Mouse (Mus musculus) megakaryocyte, embryonic 14.5 days (primary cell): ENCODE results near the gene Cyp46a1. TPM values are rescaled to one million over a fixed set of nuclear protein-coding genes. Genes with fewer than 3 reads are reported as not detected.

ENCODE experiments used
- H3K27me3 ChIP-seq: replicated peaks from 2 replicates; pipeline ENCODE3; 2012; ENCODE audit warnings: inconsistent platforms
- H3K36me3 ChIP-seq: replicated peaks from 2 replicates; pipeline ENCODE3; 2012; ENCODE audit warnings: low read length, inconsistent platforms, mixed read lengths
- H3K4me1 ChIP-seq: 2 replicates; pipeline ENCODE4 v1.6.1; 2012; ENCODE audit warnings: inconsistent platforms
- H3K4me3 ChIP-seq: replicated peaks from 2 replicates; pipeline ENCODE3; 2012; ENCODE audit warnings: moderate library complexity, mild to moderate bottlenecking, inconsistent platforms
- H3K9me3 ChIP-seq: 2 replicates; pipeline ENCODE4 v1.6.1; 2012; ENCODE audit warnings: inconsistent platforms
- FLI1 ChIP-seq: IDR thresholded peaks from 2 replicates; pipeline ENCODE4 v1.6.1; 2012; ENCODE audit warnings: low read length, inconsistent platforms, mixed read lengths
- GATA1 ChIP-seq: IDR thresholded peaks from 3 replicates; pipeline ENCODE4 v1.6.1; 2012; ENCODE audit warnings: mixed read lengths, low read length, inconsistent platforms, borderline replicate concordance
- polyA plus RNA-seq: library from polyadenylated mRNA; stranded (reverse); fragments of >175 nt; gene quantifications from 2 replicates; pipeline ENCODE4 v1.2.3, GENCODE M21; 2012; ENCODE audit warnings: low replicate concordance; ENCODE audit not compliant: insufficient read depth

The Cyp46a1 gene
- polyA plus RNA-seq, 1 experiment, result 0.34 TPM

- Histone ChIP-seq H3K4me1 (peaks cover 5% of the 10 kb centered on the region; the same call in 1 of the 2 replicates), H3K27me3 (peaks cover 73% of the 10 kb centered on the region), H3K36me3 (no peaks in the 10 kb centered on the region), H3K4me3 (no peak overlapping the region), H3K9me3 (no peaks in the 10 kb centered on the region)
- TF ChIP-seq FLI1, result no peak
- no peak for TF ChIP-seq GATA1
These were observed 37.2 kb downstream of the Cyp46a1 start for GRCm38 (mm10) chr12:108371429-108371765.

- peaks cover 76% of the 10 kb centered on the region for H3K27me3 ChIP-seq
- no peak overlapping the region for H3K4me3 ChIP-seq
- no peak for TF ChIP-seq GATA1
- no peak for TF ChIP-seq FLI1
- no peaks in the 10 kb centered on the region for H3K9me3 ChIP-seq
- H3K4me1 ChIP-seq, result peaks cover 5% of the 10 kb centered on the region; the same call in 1 of the 2 replicates
- no peaks in the 10 kb centered on the region for H3K36me3 ChIP-seq
These were observed 38.1 kb downstream of the Cyp46a1 start for GRCm38 (mm10) chr12:108372241-108372640.

GRCm38 (mm10) chr12:108373611-108374010 is 39.4 kb downstream of the Cyp46a1 start:
- no peak overlapping the region for H3K4me3 ChIP-seq
- peaks cover 5% of the 10 kb centered on the region; the same call in 1 of the 2 replicates for H3K4me1 ChIP-seq
- TF ChIP-seq FLI1, result no peak
- no peak for TF ChIP-seq GATA1
- no peaks in the 10 kb centered on the region for H3K36me3 ChIP-seq
- peaks cover 70% of the 10 kb centered on the region for H3K27me3 ChIP-seq
- no peaks in the 10 kb centered on the region for H3K9me3 ChIP-seq

- Histone ChIP-seq H3K4me3 (no peak overlapping the region), H3K4me1 (peaks cover 5% of the 10 kb centered on the region; the same call in 1 of the 2 replicates), H3K36me3 (no peaks in the 10 kb centered on the region), H3K27me3 (peaks cover 67% of the 10 kb centered on the region), H3K9me3 (no peaks in the 10 kb centered on the region)
- TF ChIP-seq GATA1, result no peak
- no peak for TF ChIP-seq FLI1
These were observed 40.5 kb downstream of the Cyp46a1 start for GRCm38 (mm10) chr12:108374689-108375088.

GRCm38 (mm10) chr12:108378379-108379133 is 44.4 kb downstream of the Cyp46a1 start:
- TF ChIP-seq GATA1, result no peak
- H3K36me3 ChIP-seq, result no peaks in the 10 kb centered on the region
- H3K4me3 ChIP-seq, result no peak overlapping the region
- H3K4me1 ChIP-seq, result no peaks in the 10 kb centered on the region
- peaks cover 46% of the 10 kb centered on the region for H3K27me3 ChIP-seq
- H3K9me3 ChIP-seq, result no peaks in the 10 kb centered on the region

- no peaks in the 10 kb centered on the region for H3K4me1 ChIP-seq
- TF ChIP-seq GATA1, result no peak
- TF ChIP-seq FLI1, result no peak
- no peak overlapping the region for H3K4me3 ChIP-seq
- no peaks in the 10 kb centered on the region for H3K36me3 ChIP-seq
- no peaks in the 10 kb centered on the region for H3K9me3 ChIP-seq
- peaks cover 66% of the 10 kb centered on the region for H3K27me3 ChIP-seq
These were observed 52.5 kb downstream of the Cyp46a1 start for GRCm38 (mm10) chr12:108386476-108387232.

GRCm38 (mm10) chr12:108389718-108390117 is 55.5 kb downstream of the Cyp46a1 start:
- H3K9me3 ChIP-seq, result no peaks in the 10 kb centered on the region
- H3K36me3 ChIP-seq, result no peaks in the 10 kb centered on the region
- TF ChIP-seq FLI1 (no peak), GATA1 (no peak)
- H3K4me3 ChIP-seq, result no peak overlapping the region
- no peaks in the 10 kb centered on the region for H3K4me1 ChIP-seq
- peaks cover 72% of the 10 kb centered on the region for H3K27me3 ChIP-seq

- Histone ChIP-seq H3K27me3 (peaks cover 70% of the 10 kb centered on the region), H3K4me1 (no peaks in the 10 kb centered on the region), H3K4me3 (no peak overlapping the region), H3K9me3 (no peaks in the 10 kb centered on the region), H3K36me3 (no peaks in the 10 kb centered on the region)
- TF ChIP-seq GATA1 (no peak), FLI1 (no peak)
These were observed 58.3 kb downstream of the Cyp46a1 start for GRCm38 (mm10) chr12:108392254-108393044.

GRCm38 (mm10) chr12:108393082-108393481 is 58.9 kb downstream of the Cyp46a1 start:
- no peak for TF ChIP-seq GATA1
- TF ChIP-seq FLI1, result no peak
- H3K4me1 ChIP-seq, result no peaks in the 10 kb centered on the region
- H3K4me3 ChIP-seq, result no peak overlapping the region
- no peaks in the 10 kb centered on the region for H3K9me3 ChIP-seq
- peaks cover 72% of the 10 kb centered on the region for H3K27me3 ChIP-seq
- H3K36me3 ChIP-seq, result no peaks in the 10 kb centered on the region
